Mouse (Mus musculus) limb, embryonic 10.5 days (tissue): Measurements from ENCODE around the gene Cacna1g. TPM values are rescaled to one million over a fixed set of nuclear protein-coding genes. Genes with fewer than 3 reads are reported as not detected.

Source experiments
- DNase-seq: peaks from one replicate; pipeline ENCODE4 v3.0.0-alpha.2; 2017; ENCODE audit warnings: low spot score
- H3K27ac ChIP-seq: fragments of 300-500 bp; sonication (generic); 2 replicates; pipeline ENCODE4 v1.5.1; 2016; ENCODE audit warnings: mild to moderate bottlenecking
- H3K27me3 ChIP-seq: fragments of 300-500 bp; sonication (generic); 2 replicates; pipeline ENCODE4 v1.6.1; 2016; ENCODE audit warnings: low read depth, mild to moderate bottlenecking; ENCODE audit not compliant: poor library complexity, severe bottlenecking
- H3K36me3 ChIP-seq: fragments of 300-500 bp; sonication (generic); 2 replicates; pipeline ENCODE4 v1.6.1; 2016; ENCODE audit warnings: mild to moderate bottlenecking, moderate library complexity
- H3K4me1 ChIP-seq: fragments of 300-500 bp; sonication (generic); 2 replicates; pipeline ENCODE4 v1.6.1; 2016
- H3K4me3 ChIP-seq: fragments of 300-500 bp; sonication (generic); 2 replicates; pipeline ENCODE4 v1.5.1; 2016; ENCODE audit warnings: mild to moderate bottlenecking, moderate library complexity
- H3K9me3 ChIP-seq: fragments of 300-500 bp; sonication (generic); replicated peaks from 2 replicates; pipeline ENCODE4 v1.6.1; 2016; ENCODE audit warnings: mild to moderate bottlenecking
- WGBS: fragments of 180-500 bp; shearing (Covaris S2); methylation state at CpG from one replicate; pipeline ENCODE4 v1.1.7; 2016; 5-methylcytosine and 5-hydroxymethylcytosine counted together
- polyA plus RNA-seq: library from polyadenylated mRNA; unstranded; fragments of >200 nt; fragmentation: Nextera tagmentation; extraction: Ambion mirVana; gene quantifications from 2 replicates; pipeline ENCODE4 v1.2.1, GENCODE M21; 2016

The Cacna1g gene
- polyA plus RNA-seq, 1 experiment from 2014 or later: 21.4 TPM

GRCm38 (mm10) chr11:94428091-94428835, 45.7 kb downstream of the Cacna1g start:
- 17% methylated on average over 4 of the region's 4 CpGs for WGBS
- H3K4me3 ChIP-seq: peak overlapping the region; percentile 22; the same call in 1 of the 2 replicates
- peaks cover 94% of the 10 kb centered on the region for H3K36me3 ChIP-seq
- H3K27me3 ChIP-seq: peaks cover 44% of the 10 kb centered on the region
- H3K9me3 ChIP-seq: no peaks in the 10 kb centered on the region
- DNase-seq: peak; percentile 80
- H3K4me1 ChIP-seq: peaks cover 63% of the 10 kb centered on the region
- H3K27ac ChIP-seq: peak overlapping the region; percentile 89

- H3K27me3 ChIP-seq: peaks cover 29% of the 10 kb centered on the region
- peaks cover 87% of the 10 kb centered on the region for H3K36me3 ChIP-seq
- no peaks in the 10 kb centered on the region for H3K9me3 ChIP-seq
- DNase-seq: no peak
- H3K27ac ChIP-seq: peak overlapping the region; percentile 12
- 55% methylated on average over 14 of the region's 14 CpGs for WGBS
- no peak overlapping the region for H3K4me3 ChIP-seq
- peaks cover 78% of the 10 kb centered on the region for H3K4me1 ChIP-seq
Measured at GRCm38 (mm10) chr11:94425656-94426055, 48.3 kb downstream of the Cacna1g start.

GRCm38 (mm10) chr11:94425215-94425614, 48.8 kb downstream of the Cacna1g start:
- peak overlapping the region; percentile 12 for H3K27ac ChIP-seq
- no peaks in the 10 kb centered on the region for H3K9me3 ChIP-seq
- H3K4me3 ChIP-seq: no peak overlapping the region
- peaks cover 84% of the 10 kb centered on the region for H3K36me3 ChIP-seq
- no peak for DNase-seq
- 44% methylated on average over 5 of the region's 5 CpGs for WGBS
- H3K27me3 ChIP-seq: peaks cover 29% of the 10 kb centered on the region
- H3K4me1 ChIP-seq: peaks cover 75% of the 10 kb centered on the region

- no peak overlapping the region for H3K4me3 ChIP-seq
- 42% methylated on average over 15 of the region's 15 CpGs for WGBS
- H3K27ac ChIP-seq: peak overlapping the region; percentile 46; the same call in 1 of the 2 replicates
- H3K36me3 ChIP-seq: peaks cover 84% of the 10 kb centered on the region
- H3K9me3 ChIP-seq: no peaks in the 10 kb centered on the region
- H3K4me1 ChIP-seq: peaks cover 74% of the 10 kb centered on the region
- DNase-seq: no peak
- H3K27me3 ChIP-seq: peaks cover 26% of the 10 kb centered on the region
Measured at GRCm38 (mm10) chr11:94424380-94424779, 49.6 kb downstream of the Cacna1g start.

GRCm38 (mm10) chr11:94423855-94424254, 50.1 kb downstream of the Cacna1g start:
- Histone ChIP-seq H3K9me3 (no peaks in the 10 kb centered on the region), H3K4me1 (peaks cover 73% of the 10 kb centered on the region), H3K27ac (peak overlapping the region; percentile 46; the same call in 1 of the 2 replicates), H3K4me3 (no peak overlapping the region), H3K27me3 (peaks cover 31% of the 10 kb centered on the region), H3K36me3 (peaks cover 85% of the 10 kb centered on the region)
- DNase-seq: no peak
- 64% methylated on average over 5 of the region's 5 CpGs for WGBS

- DNase-seq: no peak
- 65% methylated on average over 6 of the region's 6 CpGs for WGBS
- no peak overlapping the region for H3K4me3 ChIP-seq
- H3K27ac ChIP-seq: no peak overlapping the region
- H3K36me3 ChIP-seq: peaks cover 89% of the 10 kb centered on the region
- H3K27me3 ChIP-seq: peaks cover 54% of the 10 kb centered on the region
- peaks cover 58% of the 10 kb centered on the region for H3K4me1 ChIP-seq
- H3K9me3 ChIP-seq: no peaks in the 10 kb centered on the region
Measured at GRCm38 (mm10) chr11:94420991-94421390, 53.0 kb downstream of the Cacna1g start.

GRCm38 (mm10) chr11:94420325-94420724, 53.7 kb downstream of the Cacna1g start:
- no peak for DNase-seq
- H3K27me3 ChIP-seq: peaks cover 54% of the 10 kb centered on the region
- H3K4me3 ChIP-seq: no peak overlapping the region
- H3K9me3 ChIP-seq: no peaks in the 10 kb centered on the region
- 33% methylated on average over 7 of the region's 7 CpGs for WGBS
- peaks cover 89% of the 10 kb centered on the region for H3K36me3 ChIP-seq
- H3K4me1 ChIP-seq: peaks cover 59% of the 10 kb centered on the region
- H3K27ac ChIP-seq: no peak overlapping the region

- Histone ChIP-seq H3K27ac (no peak overlapping the region), H3K9me3 (no peaks in the 10 kb centered on the region), H3K4me3 (no peak overlapping the region), H3K36me3 (peaks cover 88% of the 10 kb centered on the region), H3K27me3 (peaks cover 57% of the 10 kb centered on the region), H3K4me1 (peaks cover 57% of the 10 kb centered on the region)
- DNase-seq: no peak
- WGBS: 63% methylated on average over 10 of the region's 10 CpGs
Measured at GRCm38 (mm10) chr11:94419004-94419727, 54.8 kb downstream of the Cacna1g start.

GRCm38 (mm10) chr11:94414042-94414441, 60.0 kb downstream of the Cacna1g start:
- H3K27ac ChIP-seq: no peak overlapping the region
- peaks cover 54% of the 10 kb centered on the region for H3K27me3 ChIP-seq
- H3K4me3 ChIP-seq: no peak overlapping the region
- H3K4me1 ChIP-seq: peaks cover 42% of the 10 kb centered on the region
- peaks cover 98% of the 10 kb centered on the region for H3K36me3 ChIP-seq
- 63% methylated on average over 4 of the region's 4 CpGs for WGBS
- H3K9me3 ChIP-seq: no peaks in the 10 kb centered on the region
- no peak for DNase-seq

- H3K27ac ChIP-seq: no peak overlapping the region; the same call in 1 of the 2 replicates
- H3K36me3 ChIP-seq: peaks cover 97% of the 10 kb centered on the region
- no peaks in the 10 kb centered on the region for H3K9me3 ChIP-seq
- H3K27me3 ChIP-seq: peaks cover 53% of the 10 kb centered on the region
- no peak for DNase-seq
- H3K4me3 ChIP-seq: no peak overlapping the region
- H3K4me1 ChIP-seq: peaks cover 41% of the 10 kb centered on the region
- 60% methylated on average over 8 of the region's 8 CpGs for WGBS
Measured at GRCm38 (mm10) chr11:94413516-94413915, 60.5 kb downstream of the Cacna1g start.

GRCm38 (mm10) chr11:94412998-94413469, 61.0 kb downstream of the Cacna1g start:
- H3K36me3 ChIP-seq: peaks cover 92% of the 10 kb centered on the region
- no peak for DNase-seq
- peaks cover 51% of the 10 kb centered on the region for H3K27me3 ChIP-seq
- H3K9me3 ChIP-seq: no peaks in the 10 kb centered on the region
- WGBS: 32% methylated on average over 10 of the region's 10 CpGs
- H3K27ac ChIP-seq: no peak overlapping the region; the same call in 1 of the 2 replicates
- no peak overlapping the region for H3K4me3 ChIP-seq
- H3K4me1 ChIP-seq: peaks cover 43% of the 10 kb centered on the region

GRCm38 (mm10) chr11:94412562-94412961, 61.4 kb downstream of the Cacna1g start:
- peaks cover 88% of the 10 kb centered on the region for H3K36me3 ChIP-seq
- H3K9me3 ChIP-seq: no peaks in the 10 kb centered on the region
- H3K4me3 ChIP-seq: no peak overlapping the region
- DNase-seq: no peak
- WGBS: 62% methylated on average over 2 of the region's 2 CpGs
- no peak overlapping the region for H3K27ac ChIP-seq
- H3K27me3 ChIP-seq: peaks cover 49% of the 10 kb centered on the region
- H3K4me1 ChIP-seq: peaks cover 48% of the 10 kb centered on the region

- Histone ChIP-seq H3K27me3 (peaks cover 26% of the 10 kb centered on the region), H3K27ac (peak overlapping the region; percentile 30; the same call in 1 of the 2 replicates), H3K9me3 (no peaks in the 10 kb centered on the region), H3K4me3 (no peak overlapping the region), H3K36me3 (peaks cover 43% of the 10 kb centered on the region), H3K4me1 (peaks cover 51% of the 10 kb centered on the region)
- WGBS: 57% methylated on average over 11 of the region's 11 CpGs
- DNase-seq: no peak
Measured at GRCm38 (mm10) chr11:94407803-94408321, 66.1 kb downstream of the Cacna1g start.
